Mouse (Mus musculus): ENCODE results near the gene Prkag2.

DNA sequence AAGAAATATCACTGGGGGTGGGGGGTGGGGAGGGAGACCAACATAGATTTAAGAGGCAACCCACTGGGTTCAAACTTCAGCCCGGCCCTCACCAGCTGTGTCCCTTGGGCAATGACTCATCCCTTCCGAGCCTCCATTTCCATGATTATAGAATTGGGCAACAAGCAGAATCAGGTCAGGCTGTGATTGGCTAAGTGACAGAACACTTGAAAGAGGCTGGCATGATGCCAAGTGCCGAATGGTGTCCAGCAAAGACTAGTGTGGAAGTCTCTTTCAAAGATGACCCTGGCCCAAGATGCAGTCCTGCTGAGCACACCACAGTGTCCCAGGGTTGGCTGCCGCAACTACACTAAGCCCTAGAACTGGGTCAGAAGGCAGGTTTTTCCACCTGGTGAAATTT is 14.2 kb downstream of the Prkag2 start:
- TF ChIP-seq POLR2A (IDR thresholded peaks at IDR 0.05; ENCODE audit: borderline replicate concordance, low read depth, low read length), result no peak
- TF ChIP-seq CTCF (IDR thresholded peaks at IDR 0.05; ENCODE audit: low read depth, low read length), result no peak
